Mouse (Mus musculus) T-helper 17 cell (primary cell): ENCODE results near the gene Olfr775.

Experiments used
- in situ Hi-C, 2 experiments: fragments of 300-600 bp; cut with MboI, MseI; formaldehyde crosslinking; loops; 1 replicate in 1 of 2; 2 replicates in 1 of 2; pipeline ENCODE4 v1.15.1; 2025; ENCODE audit warnings: high pct_unique_total_duplicates in 2 of 2

Gene Olfr775

GRCm38 (mm10) chr10:129248112-129248511 lies at the start of gene Olfr775:
Gene Olfr775, plus strand, starts transcription at chr10:129248412.
- in situ Hi-C loops: no loop called here

- in situ Hi-C loops: no loop called here
Measured at GRCm38 (mm10) chr10:129230737-129231136, 17.5 kb upstream of the Olfr775 start.

- in situ Hi-C loops: no loop called here
Measured at GRCm38 (mm10) chr10:129235904-129236303, 12.3 kb upstream of the Olfr775 start, which contains the start of gene Olfr774. Gene Olfr774, plus strand, starts transcription at chr10:129236204.

GRCm38 (mm10) chr10:129258827-129259226 lies 10.6 kb downstream of the Olfr775 start, which contains the start of gene Olfr776:
Gene Olfr776, plus strand, starts transcription at chr10:129259127.
- in situ Hi-C loops: no loop called here

GRCm38 (mm10) chr10:129271081-129271535 lies 22.9 kb downstream of the Olfr775 start, which contains the start of gene Olfr777:
Gene Olfr777, minus strand, starts transcription at chr10:129271485.
- in situ Hi-C loops: no loop called here
